Mouse (Mus musculus): Measurements from ENCODE around the gene Ap2a1. TPM values are rescaled to one million over a fixed set of nuclear protein-coding genes. Genes with fewer than 3 reads are reported as not detected.

Ap2a1 gene
- polyA plus RNA-seq, 1 experiment from 2014 or later, result 77.5 TPM

DNA sequence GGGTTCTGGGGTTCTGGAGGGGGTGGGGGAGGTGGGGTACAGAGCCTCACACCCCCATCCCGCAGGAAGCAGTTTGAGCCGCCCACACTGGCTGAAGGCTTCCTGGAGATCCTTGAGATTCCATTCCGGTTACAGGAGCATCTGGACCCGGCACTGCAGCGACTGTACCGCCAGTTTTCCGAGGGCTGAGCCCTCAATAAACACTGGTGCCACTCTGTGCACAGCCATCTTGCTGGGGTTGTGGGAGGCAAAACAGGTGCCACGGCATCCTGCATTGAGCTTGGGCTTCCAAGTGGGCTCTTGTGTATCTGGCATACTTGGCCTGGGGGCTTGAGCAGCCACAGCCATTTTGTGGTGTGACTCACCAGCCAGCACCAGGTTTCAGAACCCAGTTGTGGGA, 66.9 kb downstream of the Ap2a1 start:
- H3K9ac ChIP-seq, result no peak overlapping the region
- peaks cover 59% of the 10 kb centered on the region for H3K36me3 ChIP-seq
- no peak overlapping the region for H3K27ac ChIP-seq
- H3K4me3 ChIP-seq, result no peak overlapping the region
- no peaks in the 10 kb centered on the region for H3K9me3 ChIP-seq
- H3K27me3 ChIP-seq, result no peaks in the 10 kb centered on the region
- WGBS, result 83% methylated on average over 8 of the region's 8 CpGs
- H3K4me1 ChIP-seq, result peaks cover 47% of the 10 kb centered on the region
- ATAC-seq (ENCODE audit: insufficient number of reproducible peaks, insufficient read depth, low FRiP score, low TSS enrichment, low read depth), result no peak
- no peak overlapping the region for H3K4me2 ChIP-seq

DNA sequence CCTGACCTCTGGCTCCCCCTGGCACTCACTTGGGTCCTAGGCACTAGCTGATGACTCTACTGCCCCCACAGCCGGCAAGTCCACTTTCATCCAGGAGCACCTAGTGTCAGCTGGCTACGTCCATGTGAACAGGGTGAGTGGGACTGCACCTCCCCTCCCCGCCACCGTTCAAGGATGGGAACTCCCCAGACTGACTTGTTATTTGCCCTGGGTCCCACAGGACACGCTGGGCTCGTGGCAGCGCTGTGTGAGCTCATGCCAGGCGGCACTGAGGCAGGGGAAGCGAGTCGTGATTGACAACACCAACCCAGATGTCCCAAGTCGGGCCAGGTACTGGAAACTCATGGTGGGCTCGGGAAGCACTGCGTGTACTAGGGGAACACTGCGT, 67.9 kb downstream of the Ap2a1 start:
- Histone ChIP-seq H3K9ac (no peak overlapping the region; the same call in 1 of the 2 replicates), H3K36me3 (peaks cover 56% of the 10 kb centered on the region), H3K4me2 (no peak overlapping the region), H3K27ac (peak overlapping the region; percentile 51; the same call in 1 of the 2 replicates), H3K4me1 (peaks cover 40% of the 10 kb centered on the region), H3K4me3 (no peak overlapping the region), H3K9me3 (no peaks in the 10 kb centered on the region), H3K27me3 (no peaks in the 10 kb centered on the region)
- 79% methylated on average over 14 of the region's 14 CpGs for WGBS
- ATAC-seq (ENCODE audit: insufficient number of reproducible peaks, insufficient read depth, low FRiP score, low TSS enrichment, low read depth), result no peak

GRCm38 (mm10) chr7:44860576-44861428, 68.5 kb downstream of the Ap2a1 start:
- Histone ChIP-seq H3K4me3 (0 out of 2 replicates have a peak overlapping the region, but pooled peaks have one; percentile 10), H3K4me2 (peak overlapping the region; percentile 23; the same call in 1 of the 2 replicates)

GRCm38 (mm10) chr7:44859896-44860295, 69.4 kb downstream of the Ap2a1 start:
- ATAC-seq (ENCODE audit: insufficient number of reproducible peaks, insufficient read depth, low FRiP score, low TSS enrichment, low read depth), result no peak
- H3K4me3 ChIP-seq, result no peak overlapping the region
- H3K36me3 ChIP-seq, result peaks cover 41% of the 10 kb centered on the region
- peaks cover 36% of the 10 kb centered on the region for H3K4me1 ChIP-seq
- H3K27me3 ChIP-seq, result no peaks in the 10 kb centered on the region
- H3K4me2 ChIP-seq, result no peak overlapping the region
- 89% methylated on average over 11 of the region's 11 CpGs for WGBS
- H3K9me3 ChIP-seq, result no peaks in the 10 kb centered on the region
- no peak overlapping the region for H3K9ac ChIP-seq
- no peak overlapping the region for H3K27ac ChIP-seq

More at GRCm38 (mm10) chr7:44860576-44861428, 68.5 kb downstream of the Ap2a1 start:
- Histone ChIP-seq H3K27ac (peak overlapping the region; percentile 51; the same call in 1 of the 2 replicates), H3K27me3 (no peaks in the 10 kb centered on the region), H3K9ac (peak overlapping the region; percentile 49; the same call in 1 of the 2 replicates), H3K36me3 (peaks cover 50% of the 10 kb centered on the region), H3K9me3 (no peaks in the 10 kb centered on the region), H3K4me1 (peaks cover 40% of the 10 kb centered on the region)
- WGBS, result 63% methylated on average over 22 of the region's 22 CpGs
- ATAC-seq (ENCODE audit: insufficient number of reproducible peaks, insufficient read depth, low FRiP score, low TSS enrichment, low read depth), result no peak

GRCm38 (mm10) chr7:44857905-44858304, 71.4 kb downstream of the Ap2a1 start:
- WGBS, result 26% methylated on average over 8 of the region's 8 CpGs

DNA sequence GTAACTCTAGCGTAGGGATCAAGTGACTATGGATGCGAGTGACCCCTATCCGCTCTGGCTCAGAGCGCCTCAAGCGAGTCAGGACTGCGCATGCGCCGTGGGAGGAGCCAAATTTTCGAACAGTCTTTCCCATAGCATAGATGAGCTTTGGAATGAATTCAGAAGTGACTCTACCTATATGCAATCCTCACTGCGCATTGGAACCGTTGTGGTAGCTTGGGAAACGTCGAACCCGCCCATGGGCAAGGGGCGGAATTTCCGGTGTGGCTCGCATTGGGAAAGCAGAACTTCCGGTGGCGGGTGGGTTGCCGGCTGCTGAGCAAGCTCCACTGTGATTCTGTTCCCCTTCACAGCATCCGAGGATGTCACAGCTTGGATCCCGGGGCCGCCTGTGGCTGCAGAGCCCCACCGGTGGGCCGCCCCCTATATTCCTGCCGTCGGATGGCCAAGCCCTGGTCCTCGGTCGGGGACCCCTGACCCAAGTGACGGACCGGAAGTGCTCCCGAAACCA, 72.2 kb downstream of the Ap2a1 start, which contains the start of gene Pnkp:
Gene Pnkp (plus strand): TSS at position 98 of the 511 bp plus-strand sequence.
- peaks cover 21% of the 10 kb centered on the region for H3K36me3 ChIP-seq
- H3K4me2 ChIP-seq, result peak within 1 kb of the TSS; percentile 89
- peak within 1 kb of the TSS; percentile 78 for H3K4me3 ChIP-seq
- peak within 1 kb of the TSS; percentile 95 for H3K27ac ChIP-seq
- peak; percentile 32 for ATAC-seq (ENCODE audit: insufficient number of reproducible peaks, insufficient read depth, low FRiP score, low TSS enrichment, low read depth)
- peaks cover 62% of the 10 kb centered on the region for H3K4me1 ChIP-seq
- H3K9ac ChIP-seq, result peak within 1 kb of the TSS; percentile 89
- H3K9me3 ChIP-seq, result no peaks in the 10 kb centered on the region
- no peaks in the 10 kb centered on the region for H3K27me3 ChIP-seq
- WGBS, result under 1% methylated on average over 32 of the region's 32 CpGs

More at GRCm38 (mm10) chr7:44857905-44858304, 71.4 kb downstream of the Ap2a1 start:
- Histone ChIP-seq H3K36me3 (peaks cover 23% of the 10 kb centered on the region), H3K4me2 (peak overlapping the region; percentile 89), H3K9me3 (no peaks in the 10 kb centered on the region), H3K4me1 (peaks cover 56% of the 10 kb centered on the region), H3K4me3 (peak overlapping the region; percentile 78), H3K9ac (peak overlapping the region; percentile 89), H3K27ac (peak overlapping the region; percentile 95; the same call in 1 of the 2 replicates), H3K27me3 (no peaks in the 10 kb centered on the region)
- no peak for ATAC-seq (ENCODE audit: insufficient number of reproducible peaks, insufficient read depth, low FRiP score, low TSS enrichment, low read depth)

DNA sequence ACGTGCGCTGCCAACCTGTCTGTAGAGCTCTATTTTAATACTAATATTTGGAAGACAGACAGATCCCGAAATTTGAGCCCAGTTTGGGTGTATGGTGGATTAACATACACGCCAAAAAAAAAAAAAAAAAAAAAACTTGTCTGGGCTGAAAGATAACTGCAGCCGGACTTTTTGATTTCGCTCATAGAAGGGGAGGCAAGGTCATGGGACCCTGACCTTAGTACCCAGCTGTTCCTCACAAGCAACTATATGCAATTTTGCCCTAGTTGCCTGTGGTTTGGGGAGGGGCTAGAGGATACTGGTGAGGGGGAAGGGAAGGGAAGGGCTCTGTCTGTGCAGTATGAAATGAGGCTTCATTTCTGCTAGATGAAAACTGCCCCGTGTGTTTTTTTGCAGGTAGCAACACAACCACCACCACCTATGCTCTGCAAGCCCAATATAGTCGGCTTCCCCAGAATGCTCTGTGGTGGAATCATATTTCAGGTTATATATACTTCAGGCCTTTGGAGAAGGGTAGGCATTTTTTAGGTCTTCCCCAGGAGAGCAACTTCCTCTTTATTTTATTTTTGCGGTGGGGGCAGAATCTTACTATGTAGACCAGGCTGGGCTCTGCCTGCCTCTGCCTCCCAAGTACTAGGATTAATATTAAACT, 72.9 kb downstream of the Ap2a1 start:
- Histone ChIP-seq H3K36me3 (peaks cover 16% of the 10 kb centered on the region), H3K4me3 (peak overlapping the region; percentile 78), H3K27me3 (no peaks in the 10 kb centered on the region), H3K9ac (peak overlapping the region; percentile 89), H3K9me3 (no peaks in the 10 kb centered on the region), H3K27ac (peak overlapping the region; percentile 95), H3K4me1 (peaks cover 67% of the 10 kb centered on the region), H3K4me2 (peak overlapping the region; percentile 89)
- WGBS, result 64% methylated on average over 9 of the region's 9 CpGs
- no peak for ATAC-seq (ENCODE audit: insufficient number of reproducible peaks, insufficient read depth, low FRiP score, low TSS enrichment, low read depth)

GRCm38 (mm10) chr7:44855036-44855435, 74.3 kb downstream of the Ap2a1 start:
- no peaks in the 10 kb centered on the region for H3K9me3 ChIP-seq
- peak overlapping the region; percentile 90 for H3K4me2 ChIP-seq
- H3K4me1 ChIP-seq, result peaks cover 69% of the 10 kb centered on the region
- no peak for ATAC-seq (ENCODE audit: insufficient number of reproducible peaks, insufficient read depth, low FRiP score, low TSS enrichment, low read depth)
- H3K27me3 ChIP-seq, result no peaks in the 10 kb centered on the region
- peaks cover 12% of the 10 kb centered on the region for H3K36me3 ChIP-seq
- peak overlapping the region; percentile 51 for H3K4me3 ChIP-seq
- H3K9ac ChIP-seq, result peak overlapping the region; percentile 69
- WGBS, result 40% methylated on average over 10 of the region's 10 CpGs
- H3K27ac ChIP-seq, result peak overlapping the region; percentile 88

- no peaks in the 10 kb centered on the region for H3K9me3 ChIP-seq
- no peaks in the 10 kb centered on the region for H3K27me3 ChIP-seq
- peaks cover 69% of the 10 kb centered on the region for H3K4me1 ChIP-seq
- WGBS, result 1% methylated on average over 45 of the region's 45 CpGs
- ATAC-seq (ENCODE audit: insufficient number of reproducible peaks, insufficient read depth, low FRiP score, low TSS enrichment, low read depth), result 0 out of 2 replicates have a peak, but pooled peaks have one; percentile 23
- peaks cover 12% of the 10 kb centered on the region for H3K36me3 ChIP-seq
- peak overlapping the region; percentile 69 for H3K9ac ChIP-seq
- peak overlapping the region; percentile 51 for H3K4me3 ChIP-seq
- peak overlapping the region; percentile 88 for H3K27ac ChIP-seq
- peak overlapping the region; percentile 90 for H3K4me2 ChIP-seq
These were observed 74.8 kb downstream of the Ap2a1 start for GRCm38 (mm10) chr7:44854356-44855031.

- peaks cover 69% of the 10 kb centered on the region for H3K4me1 ChIP-seq
- 36% methylated on average over 26 of the region's 26 CpGs for WGBS
These were observed 75.5 kb downstream of the Ap2a1 start for GRCm38 (mm10) chr7:44853596-44854355.

More at GRCm38 (mm10) chr7:44853596-44854355, 75.5 kb downstream of the Ap2a1 start:
- no peaks in the 10 kb centered on the region for H3K27me3 ChIP-seq
- no peak for ATAC-seq (ENCODE audit: insufficient number of reproducible peaks, insufficient read depth, low FRiP score, low TSS enrichment, low read depth)
- peak overlapping the region; percentile 90 for H3K4me2 ChIP-seq
- H3K9ac ChIP-seq, result peak overlapping the region; percentile 69
- H3K9me3 ChIP-seq, result no peaks in the 10 kb centered on the region
- H3K4me3 ChIP-seq, result peak overlapping the region; percentile 51
- peak overlapping the region; percentile 88 for H3K27ac ChIP-seq
- peaks cover 12% of the 10 kb centered on the region for H3K36me3 ChIP-seq

Data from embryonic facial prominence, embryonic 13.5 days (tissue).